Mouse (Mus musculus): ENCODE data around the gene Ptpre.
A peak's percentile ranks its signal among the peaks of the same experiment; 100 is the strongest.
"Not testable (repeated sequence)": the region's sequence is repeated elsewhere in the genome, so short reads cannot be mapped to it uniquely, and the experiment has no call there.

The Ptpre gene

DNA sequence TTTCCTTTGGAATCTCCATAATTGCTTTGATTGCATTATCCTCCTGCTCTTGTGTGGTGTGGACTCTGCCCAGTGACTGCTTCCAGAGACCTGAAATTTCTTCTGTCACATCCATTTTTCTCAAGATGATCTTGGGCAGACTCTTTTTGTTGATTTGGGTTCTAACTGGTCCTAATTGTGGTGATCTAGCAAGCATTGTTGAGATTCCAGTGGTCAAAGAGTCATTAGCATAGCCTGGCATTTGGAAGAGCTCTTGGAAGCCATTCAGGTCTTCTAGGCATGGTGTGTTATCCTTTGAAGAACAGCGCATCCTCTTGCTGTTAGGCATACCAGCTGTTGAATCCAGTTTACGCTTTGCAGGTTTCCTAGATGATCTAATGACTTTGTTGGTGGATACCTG is 161.1 kb downstream of the Ptpre start:
- no peak for DNase-seq

GRCm38 (mm10) chr7:135699351-135699750 is 162.1 kb downstream of the Ptpre start:
- not testable (repeated sequence) for DNase-seq

GRCm38 (mm10) chr7:135703600-135704148 is 166.4 kb downstream of the Ptpre start:
- DNase-seq: no peak

- no peak for DNase-seq
Measured at GRCm38 (mm10) chr7:135704251-135704650, 167.0 kb downstream of the Ptpre start.

- DNase-seq: no peak
Measured at GRCm38 (mm10) chr7:135705083-135705482, 167.8 kb downstream of the Ptpre start.

DNA sequence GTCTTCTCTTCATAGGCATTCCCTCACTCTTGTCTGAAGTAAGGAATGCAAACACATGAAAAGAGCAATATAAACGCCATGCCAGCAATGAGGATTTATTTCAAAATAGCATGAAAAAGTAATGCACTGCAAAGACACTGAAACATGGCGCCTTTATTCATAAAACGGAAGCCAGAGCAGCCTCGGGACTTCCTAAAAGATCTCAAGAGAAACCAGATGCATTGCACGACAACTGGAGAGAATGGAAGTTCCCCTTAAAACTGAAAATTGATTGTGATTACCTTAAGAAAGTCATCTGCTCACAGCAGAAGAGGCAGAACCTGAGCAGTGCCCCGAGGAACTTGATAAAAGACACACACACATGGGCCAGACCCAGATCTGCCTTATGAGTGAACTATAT is 168.5 kb downstream of the Ptpre start:
- DNase-seq: no peak

GRCm38 (mm10) chr7:135710702-135711101 is 173.4 kb downstream of the Ptpre start:
- DNase-seq: no peak

GRCm38 (mm10) chr7:135712534-135712933 is 175.3 kb downstream of the Ptpre start:
- no peak for DNase-seq

DNA sequence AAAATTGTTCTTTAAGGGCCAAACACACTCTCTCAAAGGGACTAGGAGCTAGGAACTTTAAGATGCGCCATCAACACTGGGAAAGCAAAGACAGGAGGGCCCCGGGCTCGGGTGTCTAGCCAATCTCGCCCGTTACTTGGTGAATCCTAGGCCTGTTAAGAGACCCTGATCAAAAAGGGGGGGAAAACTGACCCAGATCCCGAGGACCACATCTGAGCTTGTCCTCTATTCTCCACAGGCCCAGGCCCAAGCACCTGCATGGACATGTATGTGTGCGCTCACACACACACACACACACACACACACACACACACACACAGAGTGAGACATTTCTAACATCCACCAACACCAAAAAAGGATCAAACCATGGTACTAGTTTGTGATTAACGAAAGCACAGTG is 176.0 kb downstream of the Ptpre start:
- no peak for DNase-seq

GRCm38 (mm10) chr7:135715166-135715565 is 177.9 kb downstream of the Ptpre start:
- DNase-seq: no peak

GRCm38 (mm10) chr7:135715642-135716444 is 178.6 kb downstream of the Ptpre start, which contains the start of gene Mki67:
Gene Mki67, minus strand, starts transcription at chr7:135716361.
- no peak for DNase-seq

GRCm38 (mm10) chr7:135716445-135716877 is 179.2 kb downstream of the Ptpre start:
- peak; percentile 40 for DNase-seq

- no peak for DNase-seq
Measured at GRCm38 (mm10) chr7:135716968-135717557, 179.8 kb downstream of the Ptpre start.

GRCm38 (mm10) chr7:135721436-135721992 is 184.2 kb downstream of the Ptpre start:
- DNase-seq: no peak

DNA sequence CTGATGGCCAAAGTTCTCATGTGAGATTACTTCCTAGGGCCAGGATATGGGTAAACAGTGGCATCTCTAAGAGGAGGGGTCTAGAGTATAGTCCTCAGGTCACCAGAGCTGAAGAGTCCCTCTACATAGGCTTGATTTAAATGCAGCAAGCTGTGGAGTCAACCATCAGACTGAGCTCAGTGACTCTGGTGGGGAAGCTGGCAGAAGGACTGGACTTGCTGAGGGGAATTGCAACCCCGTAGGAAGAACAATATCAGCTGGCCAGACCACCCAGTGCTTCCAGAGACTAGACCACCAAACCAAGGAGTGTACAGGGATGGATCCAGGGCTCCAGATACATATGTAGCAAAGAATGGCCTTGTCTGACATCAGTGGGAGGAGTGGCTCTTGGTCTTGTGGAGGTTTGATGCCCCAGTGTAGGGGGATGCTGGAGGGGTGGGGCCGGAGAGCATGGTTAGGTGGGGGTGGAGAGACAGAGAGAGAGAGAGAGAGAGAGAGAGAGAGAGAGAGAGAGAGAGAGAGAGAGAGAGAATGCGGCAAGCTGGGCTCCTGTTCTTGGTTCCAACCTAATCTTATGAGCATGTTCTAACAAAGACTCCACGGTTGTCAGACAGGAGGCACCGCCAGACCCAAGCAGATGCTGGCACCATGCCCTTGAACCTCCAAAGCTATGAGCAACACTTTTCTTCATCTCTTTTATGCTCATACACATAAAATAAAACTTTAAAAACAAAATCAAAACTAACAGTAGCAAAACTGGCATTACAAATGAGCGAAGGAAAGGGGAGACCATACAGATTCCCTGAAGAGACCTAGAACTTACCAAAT is 184.9 kb downstream of the Ptpre start:
- DNase-seq: no peak

DNA sequence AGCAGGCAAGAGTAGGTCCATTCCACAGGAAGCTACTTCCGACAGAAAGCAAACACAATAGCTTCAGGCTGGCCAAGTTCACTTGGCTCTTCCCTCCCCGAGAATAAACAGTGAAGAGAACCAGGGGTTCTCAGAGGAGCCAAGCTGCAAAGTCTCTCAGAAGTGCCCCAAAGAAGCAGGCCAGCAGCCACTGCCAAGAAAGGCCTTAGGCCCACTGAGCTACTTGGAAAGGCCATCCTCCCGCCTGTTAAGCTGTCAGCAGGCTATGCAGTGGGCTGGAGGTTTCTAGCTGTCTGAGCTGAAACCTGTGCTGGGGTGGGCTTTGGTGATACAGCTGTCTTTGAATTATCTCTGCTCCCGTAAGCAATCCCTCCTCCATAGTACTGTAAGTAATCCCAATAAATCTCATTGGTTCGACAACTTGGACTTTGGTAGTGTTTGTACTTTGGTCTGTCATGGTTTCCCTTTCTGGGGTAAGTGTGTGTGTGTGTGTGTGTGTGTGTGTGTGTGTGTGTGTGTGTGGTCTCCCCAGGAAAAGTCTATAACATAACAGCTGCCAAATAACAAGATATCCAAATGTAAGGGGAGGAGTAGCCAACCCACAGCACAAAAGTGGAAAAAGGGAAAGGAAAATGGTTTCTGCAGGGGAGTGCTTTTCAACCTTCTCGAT is 186.5 kb downstream of the Ptpre start:
- DNase-seq: no peak

DNA sequence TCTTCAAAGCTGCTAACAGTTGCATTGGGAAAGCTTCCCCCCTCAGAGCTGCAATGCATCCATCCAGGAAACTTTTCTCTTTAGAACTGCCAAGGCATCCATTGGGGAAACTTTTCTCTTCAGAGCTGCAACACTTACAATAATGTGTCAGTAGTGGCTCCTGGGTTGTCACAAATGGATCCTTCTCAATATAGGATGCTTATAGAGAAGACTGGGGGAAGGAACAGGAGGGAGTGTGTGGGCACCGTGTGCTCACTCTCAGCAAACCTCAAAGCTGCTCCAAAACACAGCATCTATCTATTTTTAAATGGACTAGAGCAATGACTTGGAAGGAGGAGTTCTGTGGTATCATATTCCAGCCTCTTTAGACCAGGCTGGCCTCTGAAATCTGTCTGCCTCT is 189.4 kb downstream of the Ptpre start:
- DNase-seq: no peak

DNA sequence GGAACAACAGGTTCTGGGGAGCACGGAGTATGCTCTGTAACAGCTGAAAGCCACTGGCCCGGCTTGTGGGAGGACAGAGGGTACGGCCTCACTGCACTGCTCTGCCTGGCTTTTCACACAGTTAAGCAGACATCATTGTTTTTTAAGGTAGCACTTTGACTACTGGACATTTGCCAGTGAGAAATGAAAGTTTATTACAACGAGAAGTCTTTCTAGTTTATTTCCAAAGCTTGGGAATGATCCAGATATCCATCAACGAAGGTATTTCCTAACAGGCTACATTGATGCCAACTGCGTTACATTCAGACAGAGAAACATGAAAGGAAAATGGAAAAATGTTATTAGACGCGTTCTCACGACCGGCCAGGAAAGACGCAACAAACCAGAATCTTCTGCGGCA is 190.8 kb downstream of the Ptpre start:
- DNase-seq: no peak

GRCm38 (mm10) chr7:135734379-135734778 is 197.1 kb downstream of the Ptpre start:
- DNase-seq: no peak

GRCm38 (mm10) chr7:135734911-135735646 is 197.8 kb downstream of the Ptpre start:
- no peak for DNase-seq

All from cerebellum, adult 8-10 months (tissue).